Mouse (Mus musculus) erythroblast, embryonic 14.5 days (primary cell): ENCODE measurements around the gene Cs.

Source experiments
- GATA1 ChIP-seq: IDR thresholded peaks from 2 replicates; pipeline ENCODE4 v1.6.1; 2012; ENCODE audit warnings: low read length, inconsistent platforms, mixed read lengths
- TAL1 ChIP-seq: IDR thresholded peaks from 3 replicates; pipeline ENCODE4 v1.6.1; 2012; ENCODE audit warnings: low read length, inconsistent platforms, mixed read lengths

DNA sequence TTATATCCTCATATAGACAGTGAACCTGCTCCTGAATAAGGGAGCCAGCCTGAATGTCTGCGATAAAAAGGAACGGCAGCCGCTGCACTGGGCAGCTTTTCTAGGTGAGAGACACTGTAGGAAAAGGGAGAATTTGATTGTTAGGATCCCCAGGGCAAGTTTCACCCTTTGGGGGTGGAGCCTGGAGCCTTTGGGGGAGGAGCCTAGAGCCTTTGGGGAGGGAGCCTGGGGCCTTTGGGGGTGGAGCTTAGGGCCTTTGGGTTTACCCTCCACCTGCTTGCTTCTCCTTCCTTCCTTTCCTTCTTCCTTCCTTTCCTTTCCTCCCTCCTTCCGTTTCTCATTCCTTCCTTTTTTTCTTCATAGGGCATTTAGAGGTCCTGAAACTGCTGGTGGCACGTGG lies 43.0 kb downstream of the Cs start:
- TF ChIP-seq GATA1 (no peak), TAL1 (no peak)
